Mouse (Mus musculus) large intestine, adult 2 months (tissue): ENCODE measurements around the gene Cldn15. TPM values are rescaled to one million over a fixed set of nuclear protein-coding genes. Genes with fewer than 3 reads are reported as not detected.

ENCODE experiments used
- DNase-seq: peaks from one replicate; pipeline ENCODE4 v3.0.0-alpha.2; 2012; ENCODE audit warnings: low read depth, low spot score
- WGBS: fragments of 180-500 bp; shearing (Covaris S2); methylation state at CpG from one replicate; pipeline ENCODE4 v1.1.7; 2018; 5-methylcytosine and 5-hydroxymethylcytosine counted together
- polyA plus RNA-seq: library from polyadenylated mRNA; depleted of rRNA; stranded (reverse); fragments of >200 nt; gene quantifications from 2 replicates; pipeline ENCODE4 v1.2.3, GENCODE M21; 2012

Cldn15 gene
- polyA plus RNA-seq, 1 experiment: 434 TPM

DNA sequence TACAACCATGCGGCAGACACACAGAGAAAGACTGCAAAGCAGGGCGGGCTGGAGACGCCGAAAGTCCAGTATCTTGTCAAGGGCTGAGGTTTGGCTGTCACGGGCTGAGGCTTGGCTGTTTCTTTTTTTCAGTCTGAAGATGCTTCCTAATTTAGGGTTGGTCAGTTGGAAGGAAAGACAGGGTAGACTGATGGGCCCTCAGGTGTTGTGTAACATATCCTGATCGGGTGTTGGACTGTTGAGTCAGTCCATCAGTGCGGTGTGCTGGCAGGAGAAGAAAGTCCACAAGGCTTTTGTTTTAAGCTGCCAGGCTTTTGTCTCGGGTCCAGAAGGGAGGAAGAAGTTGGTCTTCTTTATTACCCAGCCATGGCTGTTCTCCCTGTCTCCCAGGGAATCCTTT lies 7.3 kb downstream of the Cldn15 start:
- 65% methylated on average over 8 of the region's 8 CpGs for WGBS
- no peak for DNase-seq

DNA sequence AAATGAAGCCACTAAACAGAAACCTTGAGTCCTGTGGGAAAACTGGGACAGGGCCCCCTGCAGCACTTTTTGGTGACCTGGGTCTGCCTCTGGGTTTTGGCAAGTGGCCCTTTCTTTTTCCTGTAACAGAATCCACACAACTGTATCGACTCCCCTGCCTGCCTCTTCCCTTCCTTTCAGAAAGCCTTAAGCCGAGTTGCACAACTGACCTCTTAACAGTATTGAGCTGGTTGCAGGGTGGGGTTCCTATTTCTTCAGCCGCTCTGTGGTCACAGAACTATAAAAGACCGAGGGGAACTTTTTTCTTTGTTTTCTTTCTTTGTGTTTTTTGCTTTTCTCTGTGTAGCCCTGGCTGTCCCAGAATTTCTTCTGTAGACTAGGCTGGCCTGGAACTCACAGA lies 11.4 kb downstream of the Cldn15 start:
- WGBS: 35% methylated on average over 4 of the region's 4 CpGs
- no peak for DNase-seq

DNA sequence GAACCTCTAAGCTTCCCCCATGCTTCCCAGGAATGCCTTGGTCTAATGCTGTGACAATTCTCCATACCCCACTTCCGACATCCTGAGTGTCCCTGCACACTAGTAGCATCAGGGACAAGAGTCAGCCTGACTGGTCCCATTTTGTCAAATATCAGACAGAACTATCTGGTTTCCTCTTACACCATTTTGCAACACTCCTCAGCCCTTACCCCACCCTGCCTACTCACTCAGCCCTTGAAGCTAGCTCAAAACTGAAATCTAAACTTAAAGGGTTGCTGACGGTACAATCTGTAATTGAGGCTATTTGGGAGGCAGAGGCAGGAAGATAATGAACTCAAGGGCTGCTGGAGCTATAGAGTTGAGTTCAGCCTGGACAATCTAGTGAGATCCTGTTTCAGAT lies 13.3 kb downstream of the Cldn15 start:
- WGBS: 86% methylated on average over 2 of the region's 2 CpGs
- DNase-seq: no peak

DNA sequence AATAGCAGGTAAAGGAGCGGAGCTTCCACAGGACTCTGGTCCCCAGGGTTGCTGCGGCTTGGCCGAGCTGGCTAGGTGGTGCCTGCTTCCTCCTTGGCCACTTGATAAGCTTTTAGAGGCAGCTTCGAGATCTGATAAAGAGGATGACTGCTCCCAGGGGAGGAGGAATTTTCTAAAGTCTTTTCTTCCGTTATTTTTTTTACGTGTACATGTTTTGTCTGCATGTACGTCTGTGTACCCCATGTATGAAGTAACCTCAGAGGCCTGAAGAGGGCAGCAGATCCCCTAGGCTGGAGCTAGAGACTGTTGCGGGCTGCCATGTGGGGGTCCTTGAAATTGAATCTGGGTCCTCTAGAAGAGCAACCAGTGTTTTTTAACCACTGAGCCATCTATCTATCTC lies 14.6 kb downstream of the Cldn15 start:
- DNase-seq: no peak
- 90% methylated on average over 8 of the region's 8 CpGs for WGBS

DNA sequence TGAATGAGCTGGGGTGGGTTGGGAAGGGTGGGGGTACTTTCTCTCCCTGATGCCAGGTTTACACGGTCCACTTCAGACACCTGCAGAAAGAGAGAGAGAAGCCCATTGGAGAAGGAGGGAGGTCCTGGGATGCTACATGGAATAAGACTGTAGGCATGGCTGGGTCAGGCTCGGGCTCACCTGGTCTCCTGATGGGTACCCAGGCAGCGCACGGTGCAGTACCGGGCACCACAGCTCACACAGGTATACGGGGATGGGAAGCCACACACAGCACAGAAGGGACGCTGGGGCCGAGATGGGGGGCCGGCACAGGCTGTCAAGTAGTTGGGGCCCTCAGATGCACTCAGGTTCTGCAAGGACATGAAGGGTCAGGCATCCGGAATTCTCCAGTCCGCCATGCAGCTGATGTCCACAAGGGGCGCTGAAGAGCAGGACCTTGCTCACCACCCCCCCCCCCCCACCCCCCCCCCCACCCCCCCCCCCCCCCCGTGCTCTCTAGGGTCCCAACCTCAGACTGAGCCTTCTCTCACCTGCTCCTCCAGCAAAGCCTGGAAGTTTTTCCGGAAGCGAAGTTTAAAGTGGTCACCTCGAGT lies 16.0 kb downstream of the Cldn15 start:
- WGBS: 49% methylated on average over 15 of the region's 16 CpGs
- DNase-seq: no peak

DNA sequence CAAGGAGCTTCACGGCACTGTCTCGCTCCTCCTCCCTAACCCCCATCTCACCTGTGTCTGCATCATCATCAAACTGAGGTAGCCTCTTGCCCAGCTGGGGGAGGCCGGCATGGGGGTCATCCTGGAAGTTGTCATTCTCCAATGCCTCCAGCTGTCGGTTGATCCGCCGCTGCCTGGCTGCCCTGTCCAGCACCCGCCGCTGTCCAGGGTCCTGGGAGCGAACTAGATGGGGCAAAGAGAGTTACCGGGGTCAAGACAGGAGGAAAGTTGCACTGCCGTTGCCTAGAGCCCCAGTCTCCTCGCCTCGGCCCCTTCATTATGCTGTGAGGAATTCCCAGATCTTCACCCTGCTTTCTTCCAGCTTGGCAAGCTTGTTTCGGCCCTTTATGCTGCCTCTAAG lies 18.4 kb downstream of the Cldn15 start:
- DNase-seq: no peak
- 66% methylated on average over 14 of the region's 14 CpGs for WGBS

DNA sequence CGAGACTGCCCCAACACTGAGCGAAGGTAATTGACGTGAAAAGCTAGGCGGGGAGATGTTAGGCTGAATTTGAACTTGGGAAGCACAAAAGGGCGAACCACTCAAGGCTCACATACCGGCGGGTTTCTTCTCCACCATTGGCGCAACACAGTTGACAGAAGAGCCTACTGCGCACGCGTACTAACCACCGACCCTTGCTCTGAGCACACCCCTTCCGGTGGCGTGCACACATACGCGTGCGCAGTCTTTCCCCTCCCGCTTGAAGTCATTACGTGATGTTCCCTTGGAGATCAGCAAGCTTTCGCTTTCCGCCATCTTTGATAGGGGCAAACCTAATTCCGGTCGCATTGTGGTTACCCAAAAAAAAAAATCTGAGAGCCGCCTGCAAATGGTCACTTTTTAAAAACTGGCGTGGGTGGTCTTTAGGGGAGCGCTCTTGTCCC lies 20.3 kb downstream of the Cldn15 start, which contains the start of gene Plod3:
Plod3 (plus strand) TSS at position 325 of the 443 bp plus-strand sequence.
- under 1% methylated on average over 26 of the region's 26 CpGs for WGBS
- peak; percentile 95 for DNase-seq

DNA sequence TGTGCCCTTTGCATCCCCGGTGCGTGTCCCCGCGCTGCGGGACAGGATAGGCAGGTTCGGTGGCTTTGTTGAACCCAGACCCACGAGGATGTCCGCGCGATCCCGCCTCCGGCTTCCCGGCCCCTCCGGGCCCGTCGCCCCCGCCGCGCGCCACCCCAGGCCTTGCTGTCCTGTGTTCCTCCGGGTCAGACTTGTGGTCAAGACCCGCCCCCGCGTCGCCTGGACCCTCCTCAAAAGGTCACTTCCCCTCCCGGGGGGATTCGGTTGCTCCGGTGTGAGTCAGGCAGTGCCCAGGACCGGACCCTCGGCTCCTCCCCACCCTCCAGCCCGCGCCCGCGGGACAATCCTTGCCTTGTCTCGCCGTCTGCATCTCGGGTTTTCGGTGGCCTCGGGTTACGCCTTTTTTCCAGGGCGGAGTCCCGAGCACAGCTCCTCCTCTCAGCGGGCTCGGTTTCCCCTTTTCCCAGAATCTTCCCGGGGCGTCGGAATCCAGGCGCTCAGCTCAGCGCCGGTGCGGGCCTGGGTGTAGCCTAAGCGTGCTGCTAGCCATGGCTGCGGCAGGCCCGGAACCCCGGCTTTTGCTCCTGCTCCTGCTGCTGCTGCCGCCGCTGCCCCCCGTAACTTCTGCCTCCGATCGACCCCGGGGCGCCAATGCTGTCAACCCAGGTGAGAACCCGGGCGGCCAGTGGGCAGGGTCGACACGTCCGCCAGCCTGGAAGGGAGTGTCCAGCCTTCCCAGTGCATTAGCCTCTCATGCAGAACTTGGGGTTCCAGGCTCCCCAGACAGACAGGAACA lies 20.9 kb downstream of the Cldn15 start:
- WGBS: 1% methylated on average over 66 of the region's 67 CpGs

DNA sequence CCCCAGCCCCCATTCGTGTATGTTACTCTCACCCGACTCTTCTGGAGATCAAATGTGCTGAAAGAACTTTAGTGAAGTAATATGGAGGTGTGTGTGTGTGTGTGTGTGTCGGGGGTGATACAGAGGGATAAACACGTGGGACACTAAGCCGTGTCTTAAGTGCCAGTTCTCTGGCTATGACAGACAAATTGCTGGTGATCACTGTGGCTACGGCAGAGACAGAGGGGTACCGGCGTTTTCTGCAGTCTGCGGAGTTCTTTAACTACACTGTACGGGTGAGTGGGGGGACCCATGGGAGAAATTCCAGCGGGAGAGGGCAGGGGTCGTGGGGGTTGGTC lies 21.5 kb downstream of the Cldn15 start, which contains the start of gene Znhit1:
Znhit1 (minus strand) TSS at position 88 of the 338 bp plus-strand sequence.
- no peak for DNase-seq
- 9% methylated on average over 12 of the region's 12 CpGs for WGBS

More for the DNA sequence above, 20.9 kb downstream of the Cldn15 start:
- no peak for DNase-seq

DNA sequence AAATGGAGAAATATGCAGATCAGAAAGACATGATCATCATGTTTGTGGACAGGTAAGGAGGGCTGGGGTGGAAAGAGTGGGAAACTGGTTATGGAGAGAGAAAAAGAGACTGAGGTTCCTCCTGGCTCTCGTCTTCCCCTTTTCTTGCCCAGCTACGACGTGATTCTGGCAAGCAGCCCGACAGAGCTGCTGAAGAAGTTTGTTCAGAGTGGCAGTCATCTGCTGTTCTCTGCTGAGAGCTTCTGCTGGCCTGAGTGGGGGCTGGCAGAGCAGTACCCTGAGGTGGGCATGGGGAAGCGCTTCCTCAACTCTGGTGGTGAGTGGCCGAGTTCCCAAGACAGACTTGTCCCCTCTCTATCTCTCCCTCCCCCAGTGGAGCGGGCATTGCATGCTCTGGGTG lies 22.0 kb downstream of the Cldn15 start:
- 47% methylated on average over 7 of the region's 7 CpGs for WGBS

DNA sequence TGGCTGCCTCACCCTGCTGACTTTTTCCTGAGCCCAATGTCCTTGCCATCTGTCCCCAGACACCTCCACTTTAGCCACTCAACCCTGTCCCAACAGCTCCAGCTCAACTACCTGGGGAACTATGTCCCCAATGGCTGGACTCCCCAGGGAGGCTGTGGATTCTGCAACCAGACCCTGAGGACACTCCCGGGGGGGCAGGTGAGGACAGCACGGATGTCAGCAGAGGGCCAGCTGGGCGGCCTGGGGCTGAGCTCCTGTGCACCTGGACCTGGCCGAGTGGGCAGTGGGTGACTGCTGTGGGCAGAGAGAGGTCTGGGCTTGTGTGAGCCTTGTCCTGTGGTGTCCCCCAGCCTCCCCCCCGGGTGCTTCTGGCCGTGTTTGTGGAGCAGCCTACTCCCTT lies 23.4 kb downstream of the Cldn15 start:
- 93% methylated on average over 6 of the region's 6 CpGs for WGBS
- no peak for DNase-seq

More for the DNA sequence above, 22.0 kb downstream of the Cldn15 start:
- no peak for DNase-seq

DNA sequence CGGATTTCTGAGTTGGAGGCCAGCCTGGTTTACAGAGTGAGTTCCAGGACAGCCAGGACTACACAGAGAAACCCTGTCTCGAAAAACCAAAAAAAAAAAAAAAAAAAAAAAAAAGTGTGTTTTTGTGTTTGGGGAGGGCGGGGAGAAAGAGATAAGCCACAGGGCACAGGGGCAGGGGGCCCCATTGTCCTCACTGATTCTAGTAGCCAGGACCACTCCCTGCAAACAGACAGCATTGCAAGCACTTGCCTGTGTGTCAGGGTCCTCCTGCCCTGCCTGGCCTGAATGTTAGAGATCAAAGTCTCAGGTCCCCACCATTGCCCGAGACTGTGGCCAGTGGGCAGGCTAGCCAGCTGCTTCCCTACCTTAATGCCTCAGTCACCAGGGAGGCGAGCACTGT lies 33.0 kb downstream of the Cldn15 start:
- no peak for DNase-seq
- 58% methylated on average over 5 of the region's 5 CpGs for WGBS

DNA sequence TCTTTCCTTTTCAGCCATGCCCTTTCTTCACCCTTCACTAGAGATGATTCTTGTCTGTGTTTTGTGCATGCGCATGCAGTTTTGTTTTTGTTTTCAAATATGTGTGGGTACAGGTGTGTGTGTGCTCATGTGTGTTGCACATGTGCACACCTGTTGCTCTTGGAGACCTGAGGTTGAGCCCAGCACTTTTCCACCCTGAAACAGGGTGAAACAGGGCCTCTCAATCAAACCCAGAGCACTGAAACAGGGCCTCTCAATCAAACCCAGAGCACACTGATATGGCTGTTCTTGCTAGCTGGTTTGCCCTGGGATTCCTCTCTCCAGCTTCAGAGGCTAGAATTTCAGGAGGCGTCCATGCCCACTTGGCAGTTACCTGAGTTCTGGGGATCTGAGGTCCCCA lies 34.2 kb downstream of the Cldn15 start:
- 83% methylated on average over 2 of the region's 2 CpGs for WGBS
- DNase-seq: no peak

DNA sequence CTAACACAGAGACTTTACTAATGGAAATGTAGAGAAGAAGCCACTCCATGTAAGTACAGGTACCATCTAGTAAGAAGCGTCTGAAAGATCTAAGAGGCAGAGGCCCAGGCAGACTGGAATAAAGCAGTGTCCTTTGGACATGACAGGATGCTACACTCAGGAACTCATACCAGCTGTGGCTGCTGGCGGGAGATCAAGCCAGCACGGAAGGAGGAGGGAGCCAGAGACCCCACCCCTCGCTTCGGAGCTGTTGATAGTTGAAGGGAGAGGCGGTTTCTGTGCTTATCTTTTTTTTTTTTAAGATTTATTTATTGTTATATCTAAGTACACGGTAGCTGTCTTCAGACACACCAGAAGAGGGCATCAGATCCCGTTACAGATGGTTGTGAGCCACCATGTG lies 40.9 kb downstream of the Cldn15 start:
- 35% methylated on average over 8 of the region's 8 CpGs for WGBS
- no peak for DNase-seq

DNA sequence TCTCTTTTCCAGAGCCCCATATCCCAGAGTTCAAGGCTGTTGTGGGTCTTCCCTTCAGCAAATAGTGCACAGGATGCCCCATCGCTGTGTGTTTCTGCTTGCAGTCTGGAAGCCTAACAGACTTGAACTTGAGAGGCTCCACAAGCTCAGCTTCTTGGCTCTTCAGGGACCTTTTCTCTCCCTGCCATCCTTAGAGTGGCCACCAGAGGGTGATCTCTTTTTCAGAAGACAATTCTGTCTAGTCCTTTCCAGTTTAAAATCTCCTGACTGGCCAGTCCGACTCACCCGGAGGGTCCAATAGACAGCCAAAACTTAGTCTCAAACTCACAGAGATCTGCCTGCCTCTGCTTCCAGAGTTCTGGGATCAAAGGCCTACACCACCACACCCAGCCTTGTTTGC lies 43.6 kb downstream of the Cldn15 start:
- WGBS: 20% methylated on average over 3 of the region's 3 CpGs
- no peak for DNase-seq

DNA sequence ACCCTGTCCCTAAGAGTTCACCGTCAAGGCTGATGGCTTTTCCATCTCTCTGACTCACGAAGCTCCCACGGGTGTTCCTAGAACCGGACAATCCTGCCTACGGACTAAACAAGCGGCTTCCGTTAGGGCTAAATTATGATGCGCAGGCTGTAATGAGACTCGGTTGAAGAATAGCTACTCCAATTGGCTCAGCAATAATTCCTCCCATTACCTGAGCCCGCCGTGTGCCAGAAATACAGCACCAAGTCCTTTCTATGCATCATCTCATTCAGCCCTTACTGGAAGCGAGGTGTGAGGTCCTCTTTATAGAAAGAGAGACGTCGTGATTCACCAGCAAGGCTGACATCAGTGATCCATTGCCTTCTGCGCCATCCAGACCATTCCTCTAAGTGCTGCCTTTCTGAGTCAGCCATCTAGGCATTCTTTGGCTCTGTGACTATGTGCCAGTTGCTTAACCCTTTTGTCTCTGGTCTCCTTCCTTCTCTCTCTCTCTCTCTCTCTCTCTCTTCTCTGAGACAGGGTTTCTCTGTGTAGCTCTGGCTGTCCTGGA lies 46.1 kb downstream of the Cldn15 start:
- WGBS: 66% methylated on average over 15 of the region's 15 CpGs
- DNase-seq: no peak

DNA sequence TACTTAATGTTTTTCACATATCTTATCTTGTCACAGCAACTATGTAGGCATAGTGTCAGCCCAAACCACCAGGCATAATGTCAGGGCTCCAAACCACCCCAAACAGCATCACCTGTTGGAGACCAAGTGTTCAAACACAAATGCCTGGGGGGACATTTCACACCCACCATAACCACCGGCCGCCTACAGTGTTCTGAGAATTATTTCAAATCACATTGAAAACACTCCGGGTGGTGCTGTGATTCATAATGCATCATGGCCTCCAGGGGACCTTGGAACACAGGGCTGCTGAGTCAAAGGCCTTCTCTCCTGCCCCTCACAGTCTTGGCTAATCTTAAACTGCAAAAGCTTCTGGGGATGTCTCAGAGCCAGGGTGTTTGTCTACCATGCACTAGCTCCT lies 49.5 kb downstream of the Cldn15 start:
- WGBS: 88% methylated on average over 3 of the region's 3 CpGs
- no peak for DNase-seq

DNA sequence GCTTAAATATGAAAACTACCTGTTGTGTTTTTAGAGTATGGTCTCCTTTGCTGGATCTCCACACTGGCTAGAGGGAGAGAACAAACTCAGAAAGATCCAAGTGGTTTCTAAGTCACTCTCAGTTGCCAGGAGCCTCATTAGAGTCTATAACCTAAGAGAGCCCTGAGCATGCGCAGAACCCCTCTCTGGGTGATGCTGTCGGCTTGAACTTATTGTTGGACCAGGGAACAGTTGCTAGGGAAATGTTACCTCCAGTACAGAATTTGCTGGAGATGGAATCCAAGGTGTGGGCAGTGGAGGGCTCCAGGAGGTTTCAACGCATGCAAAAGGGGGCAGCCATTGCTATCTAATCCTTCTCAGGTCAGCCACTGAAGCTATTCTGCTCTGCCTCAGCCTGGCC lies 57.9 kb downstream of the Cldn15 start:
- WGBS: 50% methylated on average over 3 of the region's 3 CpGs

DNA sequence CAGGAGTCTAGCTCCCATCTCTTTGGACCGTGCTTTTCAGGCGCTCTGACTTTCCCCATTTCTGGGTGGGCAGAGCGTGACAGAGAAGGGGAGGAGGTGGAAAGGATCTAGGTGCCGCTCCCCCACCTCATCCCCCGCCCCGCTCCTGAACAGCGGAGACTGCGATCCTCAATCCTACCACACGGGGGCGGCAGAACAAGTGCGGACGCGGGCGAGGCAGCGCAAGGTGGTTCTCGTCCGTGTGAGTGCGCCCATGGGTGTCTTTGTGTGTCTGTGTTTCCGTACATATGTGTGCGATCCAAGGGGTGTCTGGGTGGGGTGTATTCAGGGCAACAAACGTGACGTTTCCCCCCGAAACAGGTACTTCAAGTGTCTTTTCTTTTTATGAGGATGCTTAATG lies 58.7 kb downstream of the Cldn15 start:
- under 1% methylated on average over 23 of the region's 23 CpGs for WGBS
- peak; percentile 31 for DNase-seq

More for the DNA sequence above, 57.9 kb downstream of the Cldn15 start:
- DNase-seq: no peak
